Mouse (Mus musculus) heart, postnatal 0 days (tissue): Measurements from ENCODE around the gene Krtdap. TPM values are rescaled to one million over a fixed set of nuclear protein-coding genes. Genes with fewer than 3 reads are reported as not detected.
"Not testable (repeated sequence)": the region's sequence is repeated elsewhere in the genome, so short reads cannot be mapped to it uniquely, and the experiment has no call there.

ENCODE experiments used
- ATAC-seq: fragments of 200-750 bp; cut with Nextera tagmentation; 2 replicates; pipeline ENCODE4 v1.8.0; 2017; ENCODE audit warnings: low read depth, moderate number of reproducible peaks, moderate library complexity; ENCODE audit not compliant: insufficient read depth
- DNase-seq: peaks from one replicate; pipeline ENCODE4 v3.0.0-alpha.2; 2016; ENCODE audit warnings: low spot score
- H3K27ac ChIP-seq: fragments of 300-500 bp; sonication (generic); 2 replicates; pipeline ENCODE4 v1.5.1; 2014; ENCODE audit warnings: low read depth, mild to moderate bottlenecking
- H3K27me3 ChIP-seq: fragments of 300-500 bp; sonication (generic); 2 replicates; pipeline ENCODE4 v1.6.1; 2014; ENCODE audit warnings: low read length, mixed read lengths; ENCODE audit not compliant: control insufficient read depth, insufficient read depth
- H3K36me3 ChIP-seq: fragments of 300-500 bp; sonication (generic); replicated peaks from 2 replicates; pipeline ENCODE4 v1.6.1; 2014; ENCODE audit warnings: low read length, mixed read lengths; ENCODE audit not compliant: control insufficient read depth, insufficient read depth
- H3K4me1 ChIP-seq: fragments of 300-500 bp; sonication (generic); 2 replicates; pipeline ENCODE4 v1.6.1; 2014; ENCODE audit warnings: antibody characterized with exemption; ENCODE audit not compliant: control insufficient read depth, insufficient read depth
- H3K4me2 ChIP-seq: fragments of 300-500 bp; sonication (generic); 2 replicates; pipeline ENCODE4 v1.6.1; 2014; ENCODE audit warnings: low read depth, mild to moderate bottlenecking, low read length, moderate library complexity
- H3K4me3 ChIP-seq: fragments of 300-500 bp; sonication (generic); 2 replicates; pipeline ENCODE4 v1.5.1; 2014; ENCODE audit warnings: low read depth, low read length
- H3K9ac ChIP-seq: fragments of 300-500 bp; sonication (generic); replicated peaks from 2 replicates; pipeline ENCODE4 v1.6.1; 2014; ENCODE audit warnings: low read depth, low read length, mixed read lengths
- H3K9me3 ChIP-seq: fragments of 300-500 bp; sonication (generic); replicated peaks from 2 replicates; pipeline ENCODE4 v1.6.1; 2016; ENCODE audit warnings: low read length; ENCODE audit not compliant: control insufficient read depth
- CTCF ChIP-seq: IDR thresholded peaks from 2 replicates; pipeline ENCODE4 v1.5.1; 2016; ENCODE audit warnings: antibody characterized with exemption, control low read depth, low read depth
- EP300 ChIP-seq: IDR thresholded peaks from 2 replicates; pipeline ENCODE4 v1.6.1; 2016; ENCODE audit warnings: antibody characterized with exemption, low read depth
- WGBS: fragments of 180-500 bp; shearing (Covaris S2); extraction: QIAGEN DNeasy Blood & Tissue Kit; methylation state at CpG from one replicate; pipeline ENCODE4 v1.1.7; 2014; 5-methylcytosine and 5-hydroxymethylcytosine counted together
- polyA plus RNA-seq: library from polyadenylated mRNA; unstranded; fragments of >200 nt; fragmentation: Nextera tagmentation; extraction: Ambion mirVana; gene quantifications from 2 replicates; pipeline ENCODE4 v1.2.1, GENCODE M21; 2015
- total RNA-seq: library from RNA; depleted of rRNA; stranded (reverse); fragments of >200 nt; gene quantifications from 2 replicates; pipeline ENCODE4 v1.2.3, GENCODE M21; 2014; ENCODE audit warnings: low replicate concordance

Krtdap gene
- total and polyA plus RNA-seq, 2 experiments from 2014 or later = 0.40 TPM; not detected in 1

- H3K9ac ChIP-seq = no peak overlapping the region
- ATAC-seq (no peak), DNase-seq (no peak)
- H3K36me3 ChIP-seq = no peaks in the 10 kb centered on the region
- no peak overlapping the region for H3K4me2 ChIP-seq
- no peak overlapping the region for H3K27ac ChIP-seq
- TF ChIP-seq EP300 = no peak
- TF ChIP-seq CTCF = no peak
- H3K27me3 ChIP-seq = no peaks in the 10 kb centered on the region
- no peaks in the 10 kb centered on the region for H3K4me1 ChIP-seq
- no peak overlapping the region for H3K4me3 ChIP-seq
- no peaks in the 10 kb centered on the region for H3K9me3 ChIP-seq
- 55% methylated on average over 7 of the region's 7 CpGs for WGBS
Measured at GRCm38 (mm10) chr7:30820854-30821445, 33.3 kb downstream of the Krtdap start.

DNA sequence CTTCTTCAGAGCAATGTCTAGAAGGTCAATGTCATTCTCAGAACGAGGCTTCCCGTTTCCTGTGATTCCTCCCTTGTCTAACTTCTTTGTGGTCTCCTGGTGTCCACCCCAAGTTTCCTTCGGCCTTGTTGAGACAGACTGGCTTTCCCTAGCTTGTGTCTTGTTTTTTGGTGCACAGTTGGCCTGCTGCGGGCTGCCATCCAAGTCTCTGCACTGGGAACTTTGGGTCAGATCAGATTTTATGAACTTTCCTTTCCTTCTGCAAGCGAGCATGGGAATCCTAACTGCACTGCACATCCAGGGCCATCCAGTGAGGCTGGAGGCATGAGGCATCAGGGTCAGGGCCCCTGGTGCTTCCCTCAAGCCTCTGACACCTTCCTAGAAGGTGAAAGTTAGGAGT, 33.8 kb downstream of the Krtdap start:
- no peak overlapping the region for H3K9ac ChIP-seq
- TF ChIP-seq EP300 (no peak), CTCF (no peak)
- H3K36me3 ChIP-seq = no peaks in the 10 kb centered on the region
- H3K9me3 ChIP-seq = no peaks in the 10 kb centered on the region
- no peaks in the 10 kb centered on the region for H3K27me3 ChIP-seq
- no peak for DNase-seq
- ATAC-seq = no peak
- no peak overlapping the region for H3K4me2 ChIP-seq
- 58% methylated on average over 5 of the region's 5 CpGs for WGBS
- no peak overlapping the region for H3K4me3 ChIP-seq
- no peaks in the 10 kb centered on the region for H3K4me1 ChIP-seq
- H3K27ac ChIP-seq = no peak overlapping the region

DNA sequence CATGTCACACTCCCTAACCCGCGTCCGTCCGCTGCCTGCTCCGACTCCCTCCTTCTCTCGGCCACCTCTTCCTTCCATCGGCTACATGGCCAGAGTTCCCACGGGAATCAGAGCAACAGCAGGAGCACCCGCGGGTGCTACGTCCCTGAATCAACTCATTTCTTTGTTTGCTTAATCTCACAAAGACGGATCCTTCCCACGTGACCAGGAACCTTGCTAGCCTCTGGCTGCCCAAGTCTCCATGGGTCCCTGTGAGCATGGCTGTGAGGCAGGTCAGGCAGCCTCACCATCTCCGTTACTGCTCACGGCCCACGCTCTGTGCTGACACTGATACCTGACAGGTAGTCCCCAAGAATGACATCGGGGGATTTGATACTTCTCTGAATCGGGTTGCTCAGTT, 36.0 kb downstream of the Krtdap start, which contains the start of gene Ffar2:
TSS of gene Ffar2 (minus strand) at position 101 of the 400 bp plus-strand sequence.
- Histone ChIP-seq H3K27me3 (no peaks in the 10 kb centered on the region), H3K4me3 (no peak within 1 kb of the TSS), H3K36me3 (no peaks in the 10 kb centered on the region), H3K9ac (no peak within 1 kb of the TSS), H3K27ac (no peak within 1 kb of the TSS), H3K9me3 (no peaks in the 10 kb centered on the region), H3K4me2 (no peak within 1 kb of the TSS), H3K4me1 (no peaks in the 10 kb centered on the region)
- WGBS = 83% methylated on average over 18 of the region's 18 CpGs
- ATAC-seq (no peak), DNase-seq (no peak)
- TF ChIP-seq CTCF = no peak
- TF ChIP-seq EP300 = no peak

DNA sequence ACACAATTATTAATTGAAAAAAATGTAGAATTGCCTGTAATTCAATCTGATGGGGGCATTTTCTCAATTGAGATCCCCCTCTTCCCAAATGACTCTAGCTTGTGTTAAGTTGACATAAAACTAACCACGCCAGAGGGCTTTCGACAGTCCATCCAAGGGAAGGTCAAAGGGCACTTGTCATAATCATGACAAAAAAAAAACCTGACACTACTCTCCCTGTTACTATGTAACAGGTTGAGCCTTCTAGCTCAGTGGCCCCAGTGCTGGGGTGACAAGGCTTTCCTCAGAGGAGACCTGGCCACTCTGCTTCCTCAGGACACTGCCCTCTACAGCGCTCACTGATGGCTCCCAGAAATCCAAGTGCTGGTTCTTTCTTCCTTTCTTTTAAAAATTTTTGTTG, 36.6 kb downstream of the Krtdap start:
- WGBS = 87% methylated on average over 3 of the region's 3 CpGs
- Histone ChIP-seq H3K27ac (no peak overlapping the region), H3K36me3 (no peaks in the 10 kb centered on the region), H3K4me2 (no peak overlapping the region), H3K27me3 (no peaks in the 10 kb centered on the region), H3K4me3 (no peak overlapping the region), H3K9ac (no peak overlapping the region), H3K9me3 (no peaks in the 10 kb centered on the region), H3K4me1 (no peaks in the 10 kb centered on the region)
- no peak for DNase-seq
- no peak for TF ChIP-seq CTCF
- no peak for TF ChIP-seq EP300
- ATAC-seq = no peak

GRCm38 (mm10) chr7:30826660-30827059, 39.0 kb downstream of the Krtdap start:
- Histone ChIP-seq H3K9ac (no peak overlapping the region), H3K9me3 (no peaks in the 10 kb centered on the region), H3K27me3 (no peaks in the 10 kb centered on the region), H3K4me1 (no peaks in the 10 kb centered on the region), H3K4me2 (no peak overlapping the region), H3K4me3 (no peak overlapping the region), H3K36me3 (no peaks in the 10 kb centered on the region), H3K27ac (no peak overlapping the region)
- DNase-seq = no peak
- ATAC-seq = no peak
- TF ChIP-seq EP300 = no peak
- no peak for TF ChIP-seq CTCF
- WGBS = 90% methylated on average over 10 of the region's 10 CpGs

- H3K4me1 ChIP-seq, H3K9ac ChIP-seq, H3K4me2 ChIP-seq, H3K27me3 ChIP-seq, H3K4me3 ChIP-seq, H3K27ac ChIP-seq, DNase-seq, H3K36me3 ChIP-seq, ATAC-seq, H3K9me3 ChIP-seq: not testable (repeated sequence)
Measured at GRCm38 (mm10) chr7:30828871-30829270, 41.2 kb downstream of the Krtdap start.
